Mouse (Mus musculus): ENCODE measurements around the gene Lrig3. TPM values are rescaled to one million over a fixed set of nuclear protein-coding genes. Genes with fewer than 3 reads are reported as not detected.

Gene Lrig3
- 61.6 TPM for polyA plus RNA-seq (2014; fragmentation: Illumina TruSeq; extraction: RNeasy Lipid Tissue Mini Kit (QIAGEN cat#74804); ENCODE audit: low read depth, low replicate concordance)

DNA sequence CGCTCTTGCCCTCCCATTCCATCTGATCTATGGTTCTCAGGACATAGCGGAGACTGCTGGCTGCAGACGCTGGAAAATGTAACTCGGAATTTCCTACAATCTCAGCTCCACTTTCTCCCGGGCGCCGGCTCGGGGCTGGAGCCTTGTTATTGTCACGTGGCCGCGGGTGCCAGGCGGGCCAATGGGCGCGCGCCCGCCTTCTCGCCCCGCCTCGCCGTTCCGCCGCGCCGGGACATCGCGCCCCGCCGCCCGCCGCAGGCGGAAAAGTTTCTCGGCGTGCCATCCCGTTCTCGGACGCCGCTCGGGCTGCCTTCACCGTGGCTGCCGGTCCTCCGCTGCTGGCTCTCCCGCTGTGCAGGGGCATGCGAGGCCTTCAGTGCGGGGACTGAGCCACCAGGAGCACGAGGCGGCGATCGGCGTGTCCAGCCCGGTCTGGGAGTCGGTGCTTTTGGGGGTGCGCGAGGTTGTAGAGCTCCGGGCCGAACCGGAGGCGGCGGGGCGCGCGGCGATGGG, at the start of gene Lrig3:
Gene Lrig3 (plus strand): TSS at position 201 of the 513 bp plus-strand sequence.

Data from sigmoid colon, adult 10 weeks (tissue).